Mouse (Mus musculus) C2C12 (cell line): ENCODE measurements around the gene Etv5.

ENCODE experiments used
- CEBPB ChIP-seq: IDR thresholded peaks from one replicate; pipeline ENCODE4 v1.6.1; 2011; ENCODE audit warnings: low read depth, mild to moderate bottlenecking, control low read depth, moderate library complexity
- CTCF ChIP-seq: IDR thresholded peaks from one replicate; pipeline ENCODE4 v1.5.1; 2011; ENCODE audit not compliant: control insufficient read depth, insufficient read depth, insufficient read length
- FOSL1 ChIP-seq: IDR thresholded peaks from one replicate; pipeline ENCODE4 v1.8.0; 2011; ENCODE audit warnings: mild to moderate bottlenecking, low read length; ENCODE audit not compliant: poor library complexity, insufficient read depth, severe bottlenecking
- MAX ChIP-seq: IDR thresholded peaks from one replicate; pipeline ENCODE4 v1.6.1; 2011; ENCODE audit warnings: mild to moderate bottlenecking, control low read depth
- MYOD1 ChIP-seq: IDR thresholded peaks from one replicate; pipeline ENCODE4 v1.6.1; 2011; ENCODE audit warnings: low read depth; ENCODE audit not compliant: control insufficient read depth, insufficient read length
- MYOG ChIP-seq: IDR thresholded peaks from one replicate; pipeline ENCODE4 v1.6.1; 2011; ENCODE audit not compliant: control insufficient read depth, insufficient read length; ENCODE audit errors: extremely low read depth
- USF1 ChIP-seq: IDR thresholded peaks from one replicate; pipeline ENCODE4 v1.6.1; 2011; ENCODE audit warnings: low read depth, mild to moderate bottlenecking, control low read depth, moderate library complexity

DNA sequence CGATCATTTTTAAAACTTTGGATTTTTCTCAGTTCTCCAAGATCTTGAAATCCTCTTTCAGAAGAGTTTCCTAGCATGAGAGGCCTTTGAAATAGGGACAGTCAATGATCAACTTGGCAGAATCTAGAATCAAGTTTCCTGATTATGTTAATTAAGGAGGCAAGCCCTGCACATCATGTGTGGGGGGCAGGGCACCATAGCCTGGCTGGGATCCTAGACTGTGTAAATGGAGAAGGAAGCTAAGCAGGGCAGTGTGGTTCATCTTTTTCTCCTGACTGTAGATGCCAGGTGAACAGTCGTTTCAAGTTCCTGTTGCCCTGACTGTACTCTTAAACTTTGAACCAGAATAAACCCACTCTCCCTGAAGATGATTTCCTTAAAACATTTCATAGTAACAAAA lies 32.2 kb upstream of the Etv5 start:
- TF ChIP-seq CTCF (no peak), CEBPB (no peak), USF1 (no peak), MAX (no peak), FOSL1 (no peak), MYOD1 (no peak), MYOG (no peak)
